Mouse (Mus musculus) bone marrow, adult 2 months (tissue): ENCODE results near the gene Glod4.

Source experiments
- CTCF ChIP-seq: fragments of 200-500 bp; IDR thresholded peaks from 2 replicates; pipeline ENCODE4 v1.5.1; 2011; ENCODE audit warnings: low read length, control low read depth; ENCODE audit not compliant: control insufficient read depth, insufficient read depth
- POLR2A ChIP-seq: fragments of 200-500 bp; IDR thresholded peaks from 2 replicates; pipeline ENCODE4 v1.6.1; 2011; ENCODE audit warnings: low read depth, mild to moderate bottlenecking, control low read depth, low read length, borderline replicate concordance; ENCODE audit not compliant: control insufficient read depth

DNA sequence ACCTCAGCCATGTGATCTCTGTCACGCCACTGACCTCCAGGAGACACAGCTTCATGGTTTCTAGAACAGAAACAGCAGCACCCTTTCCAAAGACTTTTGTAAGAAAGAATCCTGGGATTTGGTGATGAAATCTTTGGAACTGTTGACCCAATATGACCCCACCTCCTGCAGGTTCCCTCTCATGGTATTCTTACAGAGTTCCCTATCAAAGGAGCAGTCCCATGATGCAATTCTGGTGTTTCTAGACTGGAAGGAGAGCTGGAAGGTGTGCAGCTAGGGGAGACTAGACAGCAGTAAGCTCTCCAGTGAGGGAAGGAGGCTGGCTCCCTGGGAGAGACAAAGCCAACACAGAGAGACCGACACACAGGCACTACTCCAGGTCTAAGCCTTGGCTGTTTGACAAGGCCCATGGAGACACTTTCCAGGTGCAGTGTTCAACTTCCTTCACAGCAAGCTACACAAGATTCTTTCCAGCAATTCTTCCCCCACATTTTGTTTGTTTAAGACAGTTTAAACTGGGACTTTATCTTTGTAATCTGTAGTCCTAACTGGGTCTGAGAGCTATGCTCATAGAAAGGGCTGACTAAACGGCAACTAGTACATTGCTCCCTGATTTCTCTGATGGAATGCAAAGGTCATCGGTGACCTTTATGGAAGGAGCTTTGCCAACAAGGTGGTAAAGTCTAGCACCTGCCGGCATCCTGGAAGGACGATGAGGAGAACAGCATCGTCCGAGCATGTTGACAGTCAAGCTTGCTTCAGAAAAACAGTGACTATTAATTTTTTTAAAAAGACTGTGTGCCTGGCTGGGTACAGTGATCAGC is 97.1 kb downstream of the Glod4 start:
- no peak for TF ChIP-seq CTCF
- no peak for TF ChIP-seq POLR2A
